Mouse (Mus musculus): Measurements from ENCODE around the gene Clstn1. TPM values are rescaled to one million over a fixed set of nuclear protein-coding genes. Genes with fewer than 3 reads are reported as not detected.
A peak's percentile ranks its signal among the peaks of the same experiment; 100 is the strongest.

Gene Clstn1
- polyA plus RNA-seq, 1 experiment from 2014 or later: 75.4 TPM

DNA sequence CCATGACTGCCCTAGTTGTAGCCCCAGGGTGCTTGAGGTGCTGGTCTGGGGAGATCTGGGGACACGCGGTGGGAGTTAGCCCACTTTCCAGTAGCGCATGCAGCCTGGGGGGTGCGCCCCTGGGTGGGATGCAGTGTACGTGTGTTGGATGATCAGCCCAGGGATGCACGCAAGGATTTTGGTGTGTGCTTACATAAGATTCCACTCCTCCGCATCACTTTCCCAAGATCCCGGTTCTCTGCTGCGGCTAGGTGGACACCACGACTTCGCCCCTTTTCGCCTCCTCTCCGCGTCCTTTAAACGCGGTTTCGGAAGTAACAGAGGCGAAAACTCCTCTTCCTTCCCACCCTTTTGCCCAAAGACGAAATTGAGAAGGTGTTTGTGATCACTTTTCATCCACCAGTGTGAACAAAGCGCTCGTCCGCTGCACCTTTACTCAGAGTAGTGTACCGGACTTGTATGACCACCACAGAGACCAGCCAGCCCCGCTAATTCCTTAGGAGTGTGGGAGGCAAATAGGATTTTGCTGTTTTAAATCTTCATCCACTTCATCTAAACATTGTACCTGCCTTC lies 1.4 kb downstream of the Clstn1 start:
- H3K4me1 ChIP-seq: peaks cover 18% of the 10 kb centered on the region
- H3K4me3 ChIP-seq (replicated peaks): peak overlapping the region; percentile 87
- WGBS: 3% methylated on average over 24 of the region's 24 CpGs

DNA sequence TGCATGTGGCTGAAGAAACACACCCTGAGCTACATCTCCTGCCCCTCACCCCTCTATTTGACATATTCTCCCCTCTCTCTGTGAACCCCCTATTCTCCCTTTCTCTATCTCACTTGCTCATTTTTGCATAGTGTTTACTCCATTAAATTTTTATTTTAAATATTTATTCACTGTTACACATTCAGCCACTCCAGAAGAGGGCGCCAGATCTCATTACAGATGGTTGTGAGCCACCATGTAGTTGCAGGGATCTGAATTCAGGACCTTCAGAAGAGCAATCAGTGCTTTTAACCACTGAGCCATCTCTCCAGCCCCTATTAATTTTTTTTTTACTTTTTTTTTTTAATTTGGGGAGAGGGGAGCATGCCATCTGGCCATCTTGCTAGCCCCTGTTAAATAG lies 3.9 kb downstream of the Clstn1 start:
- Histone ChIP-seq H3K4me1 (peaks cover 25% of the 10 kb centered on the region), H3K4me2 (no peak overlapping the region), H3K9me3 (no peaks in the 10 kb centered on the region), H3K27ac (no peak overlapping the region), H3K4me3 (replicated peaks) (no peak overlapping the region), H3K9ac (no peak overlapping the region), H3K36me3 (replicated peaks) (no peaks in the 10 kb centered on the region), H3K27me3 (peaks cover 26% of the 10 kb centered on the region)
- 89% methylated on average over 1 of the region's 1 CpGs for WGBS
- no peak for ATAC-seq (ENCODE audit: low FRiP score)

More for the DNA sequence above, 1.4 kb downstream of the Clstn1 start:
- Histone ChIP-seq H3K27ac (no peak overlapping the region), H3K36me3 (replicated peaks) (no peaks in the 10 kb centered on the region), H3K4me2 (peak overlapping the region; percentile 98), H3K9ac (peak overlapping the region; percentile 94), H3K27me3 (peaks cover 37% of the 10 kb centered on the region), H3K9me3 (no peaks in the 10 kb centered on the region)
- no peak for ATAC-seq (ENCODE audit: low FRiP score)

DNA sequence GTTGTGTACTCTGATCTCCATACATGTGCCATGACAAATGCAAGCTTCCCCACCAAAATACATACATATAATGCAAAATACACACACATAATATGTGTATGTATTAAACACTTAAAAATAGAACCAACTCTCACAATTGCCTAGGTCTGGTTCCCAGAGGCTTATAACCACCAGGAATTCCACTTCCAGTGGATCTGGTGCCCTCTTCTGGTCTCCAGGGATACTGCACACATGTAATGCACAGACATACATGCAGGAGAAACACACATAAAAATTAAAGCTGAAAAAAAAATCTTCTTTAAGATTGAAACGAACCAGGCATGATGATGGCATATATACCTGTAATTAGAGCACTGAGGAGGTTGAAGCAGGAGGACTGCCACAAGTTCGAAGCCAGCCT lies 5.2 kb downstream of the Clstn1 start:
- Histone ChIP-seq H3K27me3 (peaks cover 20% of the 10 kb centered on the region), H3K27ac (no peak overlapping the region), H3K36me3 (replicated peaks) (no peaks in the 10 kb centered on the region), H3K9me3 (no peaks in the 10 kb centered on the region), H3K4me3 (replicated peaks) (no peak overlapping the region), H3K4me1 (peaks cover 30% of the 10 kb centered on the region), H3K9ac (no peak overlapping the region), H3K4me2 (no peak overlapping the region)
- 92% methylated on average over 2 of the region's 2 CpGs for WGBS
- no peak for ATAC-seq (ENCODE audit: low FRiP score)

DNA sequence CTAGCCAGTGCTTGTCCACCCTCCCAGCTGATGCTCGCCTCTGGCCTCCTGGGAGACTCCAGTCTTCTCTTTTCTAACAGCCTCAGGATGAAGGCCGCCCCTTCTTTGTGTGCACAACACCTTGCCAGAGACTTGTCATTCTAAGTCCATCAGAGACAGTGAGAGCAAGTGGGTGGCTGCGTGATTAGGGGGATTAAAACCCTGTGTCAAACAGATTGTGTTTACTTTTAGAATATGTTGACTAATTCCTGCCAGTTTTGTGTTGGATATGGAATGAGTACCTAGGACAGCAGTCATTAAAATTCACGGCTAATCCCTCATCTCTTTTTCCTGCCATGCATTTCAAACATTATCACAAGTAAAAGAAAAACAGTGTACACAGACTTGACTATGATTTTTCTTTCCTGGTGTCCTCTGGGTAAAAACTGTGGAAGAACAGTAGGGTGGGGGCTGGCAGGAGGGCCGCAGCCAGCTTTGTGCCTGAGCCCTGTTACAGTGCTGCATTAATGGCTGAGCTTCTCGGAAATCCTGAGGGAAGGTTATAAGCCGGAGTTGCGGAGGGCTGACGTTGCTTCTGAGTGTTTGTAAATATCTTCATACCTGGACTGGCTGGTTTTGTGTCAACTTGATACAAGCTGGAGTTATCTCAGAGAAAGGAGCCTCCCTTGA lies 8.8 kb downstream of the Clstn1 start:
- H3K27ac ChIP-seq: peak overlapping the region; percentile 46; the same call in 1 of the 2 replicates

DNA sequence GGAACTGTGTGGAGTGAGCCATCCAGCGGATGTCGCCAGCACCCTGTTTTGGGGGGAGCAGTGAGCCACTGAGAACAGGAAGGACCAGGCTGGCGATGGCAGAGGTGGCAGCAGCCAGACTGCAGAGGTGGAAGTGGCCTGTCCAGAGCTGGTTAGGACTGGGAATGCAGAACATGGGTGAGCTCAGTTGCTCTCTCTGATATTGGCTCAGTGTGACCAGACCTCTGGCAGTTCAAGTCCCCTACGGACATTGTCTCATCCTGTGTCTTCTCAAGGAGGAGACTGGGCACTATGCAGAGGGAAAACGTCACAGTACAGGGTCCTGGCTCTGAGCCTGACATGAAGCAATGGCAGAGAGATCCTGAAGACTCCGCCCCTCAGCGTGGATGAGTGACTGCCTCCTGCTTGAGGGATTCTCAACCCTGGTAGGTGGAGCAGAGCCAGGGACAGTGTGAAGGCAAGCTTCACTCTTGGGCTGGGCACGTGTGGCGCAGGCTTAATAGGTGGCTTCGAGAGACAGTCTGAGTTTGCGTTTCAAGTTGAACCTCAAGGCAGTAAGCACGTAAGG lies 11.5 kb downstream of the Clstn1 start:
- 83% methylated on average over 12 of the region's 12 CpGs for WGBS

More for the DNA sequence above, 8.8 kb downstream of the Clstn1 start:
- Histone ChIP-seq H3K4me1 (peaks cover 14% of the 10 kb centered on the region), H3K9me3 (no peaks in the 10 kb centered on the region), H3K9ac (no peak overlapping the region), H3K27me3 (no peaks in the 10 kb centered on the region), H3K36me3 (replicated peaks) (no peaks in the 10 kb centered on the region), H3K4me3 (replicated peaks) (no peak overlapping the region), H3K4me2 (no peak overlapping the region)
- ATAC-seq (ENCODE audit: low FRiP score): no peak
- 73% methylated on average over 9 of the region's 9 CpGs for WGBS

DNA sequence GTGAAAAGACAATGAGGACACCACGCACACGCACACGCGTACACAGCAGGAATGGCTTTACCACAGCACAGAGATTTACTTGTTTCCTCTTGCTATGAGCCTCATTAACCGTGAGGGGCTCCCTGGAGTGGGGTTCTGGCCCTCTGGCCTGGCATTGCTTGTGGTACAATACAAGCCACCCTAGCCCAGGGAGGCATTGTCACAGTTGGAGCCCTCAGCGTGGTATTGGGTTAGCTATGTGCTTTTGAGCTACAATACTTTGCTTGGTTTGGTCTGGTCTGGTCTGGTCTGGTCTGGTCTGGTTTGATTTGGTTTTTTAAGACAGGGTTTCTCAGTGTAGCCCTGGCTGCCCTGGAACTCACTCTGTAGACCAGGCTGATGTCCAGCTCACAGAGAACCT lies 13.3 kb downstream of the Clstn1 start:
- no peaks in the 10 kb centered on the region for H3K36me3 ChIP-seq (replicated peaks)
- H3K27ac ChIP-seq: no peak overlapping the region
- ATAC-seq (ENCODE audit: low FRiP score): no peak
- H3K9me3 ChIP-seq: no peaks in the 10 kb centered on the region
- H3K4me1 ChIP-seq: peaks cover 24% of the 10 kb centered on the region
- H3K9ac ChIP-seq: no peak overlapping the region
- H3K4me3 ChIP-seq (replicated peaks): no peak overlapping the region
- no peak overlapping the region for H3K4me2 ChIP-seq
- H3K27me3 ChIP-seq: no peaks in the 10 kb centered on the region
- WGBS: 85% methylated on average over 6 of the region's 6 CpGs

More for the DNA sequence above, 11.5 kb downstream of the Clstn1 start:
- no peak for ATAC-seq (ENCODE audit: low FRiP score)
- Histone ChIP-seq H3K27ac (no peak overlapping the region), H3K4me2 (no peak overlapping the region), H3K4me3 (replicated peaks) (no peak overlapping the region), H3K27me3 (no peaks in the 10 kb centered on the region), H3K9ac (no peak overlapping the region), H3K4me1 (peaks cover 25% of the 10 kb centered on the region), H3K9me3 (no peaks in the 10 kb centered on the region), H3K36me3 (replicated peaks) (no peaks in the 10 kb centered on the region)

DNA sequence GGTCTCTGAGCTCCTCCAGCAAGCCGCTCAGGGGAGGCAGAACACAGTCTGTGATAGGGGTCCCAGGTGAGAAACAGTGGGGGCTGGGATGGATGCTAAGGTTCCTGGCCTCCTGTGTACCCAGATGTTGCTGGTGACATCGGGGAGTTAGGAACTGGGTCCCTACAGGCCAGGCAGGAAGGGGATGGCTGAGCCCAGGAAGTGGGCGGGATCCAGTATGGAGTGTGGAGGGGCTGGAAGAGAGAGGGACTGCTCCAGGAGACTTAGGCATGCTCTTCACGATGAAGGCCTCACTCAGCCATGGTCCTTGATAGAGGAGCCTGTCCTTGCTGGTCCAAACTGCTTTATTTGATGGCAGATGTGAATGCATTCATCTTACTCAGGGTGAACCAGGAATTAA lies 13.9 kb downstream of the Clstn1 start:
- no peak for ATAC-seq (ENCODE audit: low FRiP score)
- no peaks in the 10 kb centered on the region for H3K27me3 ChIP-seq
- no peak overlapping the region for H3K4me3 ChIP-seq (replicated peaks)
- peaks cover 19% of the 10 kb centered on the region for H3K4me1 ChIP-seq
- no peaks in the 10 kb centered on the region for H3K36me3 ChIP-seq (replicated peaks)
- H3K9ac ChIP-seq: no peak overlapping the region
- no peak overlapping the region for H3K4me2 ChIP-seq
- 93% methylated on average over 4 of the region's 4 CpGs for WGBS
- no peak overlapping the region for H3K27ac ChIP-seq
- H3K9me3 ChIP-seq: no peaks in the 10 kb centered on the region

DNA sequence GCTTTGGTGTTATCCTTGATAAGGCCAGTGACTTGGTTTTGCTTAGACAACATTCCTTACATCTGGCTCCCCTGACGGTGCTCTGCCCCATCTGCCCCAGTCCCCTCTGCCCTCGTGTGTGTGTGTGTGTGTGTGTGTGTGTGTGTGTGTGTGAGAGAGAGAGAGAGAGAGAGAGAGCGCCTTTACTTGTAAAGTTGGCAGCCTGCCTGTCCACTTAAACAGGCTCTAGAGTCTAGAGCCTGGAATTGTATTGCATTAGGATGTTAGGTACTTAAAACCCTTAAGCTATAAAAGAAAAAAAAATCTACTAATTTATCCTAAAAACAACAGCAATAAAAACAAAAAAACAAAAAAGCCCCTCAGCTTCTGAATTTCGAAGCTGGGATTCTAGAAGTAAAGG lies 15.2 kb downstream of the Clstn1 start:
- WGBS: 42% methylated on average over 4 of the region's 4 CpGs
- H3K4me3 ChIP-seq (replicated peaks): no peak overlapping the region
- peaks cover 26% of the 10 kb centered on the region for H3K4me1 ChIP-seq
- H3K4me2 ChIP-seq: no peak overlapping the region
- H3K9me3 ChIP-seq: no peaks in the 10 kb centered on the region
- no peaks in the 10 kb centered on the region for H3K27me3 ChIP-seq
- no peak overlapping the region for H3K9ac ChIP-seq
- no peak for ATAC-seq (ENCODE audit: low FRiP score)
- H3K36me3 ChIP-seq (replicated peaks): no peaks in the 10 kb centered on the region
- H3K27ac ChIP-seq: no peak overlapping the region

DNA sequence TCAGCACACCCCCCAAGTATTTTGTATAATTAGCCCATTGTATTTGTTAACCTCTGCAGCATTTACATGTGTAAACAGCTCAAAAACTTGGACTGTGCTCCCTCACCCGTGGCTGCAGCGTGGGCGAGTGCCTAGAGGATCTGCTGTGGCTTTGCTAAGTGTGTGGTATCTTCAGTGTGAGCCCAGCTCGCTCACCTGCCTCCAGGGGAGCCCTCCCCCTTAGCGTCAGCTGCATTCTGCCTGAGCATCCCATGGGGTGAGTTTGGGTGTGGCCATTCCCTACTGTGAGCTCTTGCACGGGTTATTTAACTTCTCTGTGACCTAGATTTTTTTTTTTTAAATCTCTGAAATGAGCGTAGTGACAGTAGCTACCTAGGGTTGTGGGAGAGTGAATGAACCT lies 16.0 kb downstream of the Clstn1 start:
- H3K27ac ChIP-seq: no peak overlapping the region
- H3K36me3 ChIP-seq (replicated peaks): no peaks in the 10 kb centered on the region
- ATAC-seq (ENCODE audit: low FRiP score): no peak
- H3K9me3 ChIP-seq: no peaks in the 10 kb centered on the region
- no peak overlapping the region for H3K4me3 ChIP-seq (replicated peaks)
- no peak overlapping the region for H3K9ac ChIP-seq
- H3K4me1 ChIP-seq: peaks cover 34% of the 10 kb centered on the region
- 50% methylated on average over 7 of the region's 7 CpGs for WGBS
- H3K4me2 ChIP-seq: no peak overlapping the region
- H3K27me3 ChIP-seq: no peaks in the 10 kb centered on the region

DNA sequence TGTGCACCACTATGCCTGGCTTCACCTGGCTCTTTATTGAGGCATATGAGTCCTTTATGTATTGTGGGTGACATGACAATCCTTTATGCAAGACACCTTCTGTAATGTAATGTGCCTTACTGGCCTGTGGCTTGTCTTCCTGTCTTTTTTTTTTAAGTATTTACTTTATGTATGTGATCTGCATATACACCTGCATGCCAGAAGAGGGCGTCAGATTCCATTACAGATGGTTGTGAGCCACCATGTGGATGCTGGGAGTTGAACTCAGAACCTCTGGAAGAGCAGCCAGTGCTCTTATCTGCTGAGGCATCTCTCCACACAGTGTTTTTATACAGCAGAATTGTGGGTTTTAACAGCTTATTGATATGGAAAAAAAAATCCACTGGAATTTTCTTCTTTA lies 17.6 kb downstream of the Clstn1 start:
- Histone ChIP-seq H3K4me1 (peaks cover 48% of the 10 kb centered on the region), H3K36me3 (replicated peaks) (no peaks in the 10 kb centered on the region), H3K9me3 (no peaks in the 10 kb centered on the region), H3K27ac (no peak overlapping the region), H3K4me3 (replicated peaks) (no peak overlapping the region), H3K4me2 (no peak overlapping the region), H3K9ac (no peak overlapping the region), H3K27me3 (no peaks in the 10 kb centered on the region)
- no peak for ATAC-seq (ENCODE audit: low FRiP score)
- WGBS: 65% methylated on average over 1 of the region's 1 CpGs

DNA sequence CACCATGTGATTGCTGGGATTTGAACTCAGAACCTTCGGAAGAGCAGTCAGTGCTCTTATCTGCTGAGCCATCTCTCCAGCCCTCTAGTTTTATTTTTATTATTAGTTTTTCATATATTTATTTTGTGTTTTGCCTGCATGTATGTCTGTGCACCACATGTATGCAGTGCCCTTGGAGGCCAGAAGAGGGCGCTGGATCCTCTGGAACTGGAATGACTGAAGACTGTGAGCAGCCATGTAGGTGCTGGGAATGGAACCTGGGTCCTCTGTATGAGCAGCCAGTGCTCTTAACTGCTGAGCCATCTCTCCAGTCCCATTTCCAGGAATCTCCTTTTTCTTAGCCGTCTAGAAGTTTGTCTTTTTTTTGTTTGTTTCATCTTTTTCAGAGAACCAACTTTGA lies 18.2 kb downstream of the Clstn1 start:
- H3K4me3 ChIP-seq (replicated peaks): no peak overlapping the region
- H3K9ac ChIP-seq: no peak overlapping the region
- 83% methylated on average over 3 of the region's 3 CpGs for WGBS
- no peaks in the 10 kb centered on the region for H3K36me3 ChIP-seq (replicated peaks)
- H3K27ac ChIP-seq: no peak overlapping the region
- H3K27me3 ChIP-seq: no peaks in the 10 kb centered on the region
- peaks cover 55% of the 10 kb centered on the region for H3K4me1 ChIP-seq
- H3K4me2 ChIP-seq: no peak overlapping the region
- H3K9me3 ChIP-seq: no peaks in the 10 kb centered on the region
- ATAC-seq (ENCODE audit: low FRiP score): no peak

DNA sequence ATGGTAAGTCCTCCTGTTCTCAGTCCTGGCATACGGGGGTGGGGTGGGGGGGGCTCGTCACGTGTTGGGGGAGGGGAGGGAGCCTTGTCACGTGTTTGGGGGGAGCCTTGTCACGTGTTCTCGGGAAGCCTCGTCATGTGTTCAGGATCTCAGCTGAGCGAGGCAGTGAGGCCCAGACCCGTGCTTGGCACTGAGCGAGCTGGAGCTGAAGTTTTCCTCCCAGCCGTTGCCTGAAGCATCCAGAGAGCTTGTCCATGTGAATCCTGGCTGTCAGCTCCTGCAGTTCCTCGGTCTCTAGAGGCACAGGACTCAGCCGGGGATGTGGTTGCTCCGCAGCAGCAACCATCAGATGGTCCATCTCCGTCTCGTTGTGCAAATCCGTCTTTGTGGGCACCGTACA lies 19.8 kb downstream of the Clstn1 start:
- no peak for ATAC-seq (ENCODE audit: low FRiP score)
- WGBS: 81% methylated on average over 18 of the region's 18 CpGs
- Histone ChIP-seq H3K36me3 (replicated peaks) (no peaks in the 10 kb centered on the region), H3K27me3 (no peaks in the 10 kb centered on the region), H3K9me3 (no peaks in the 10 kb centered on the region), H3K4me1 (peaks cover 54% of the 10 kb centered on the region), H3K9ac (no peak overlapping the region), H3K4me2 (no peak overlapping the region), H3K4me3 (replicated peaks) (no peak overlapping the region), H3K27ac (no peak overlapping the region)

All from forebrain, embryonic 12.5 days (tissue).